Mouse (Mus musculus) bone marrow, adult 2 months (tissue): ENCODE data around the gene Phf3. TPM values are rescaled to one million over a fixed set of nuclear protein-coding genes. Genes with fewer than 3 reads are reported as not detected.

Source experiments
- H3K27ac ChIP-seq: fragments of 200-500 bp; 2 replicates; pipeline ENCODE4 v1.5.1; 2012; ENCODE audit warnings: low read depth, mild to moderate bottlenecking, control low read depth, inconsistent platforms, low read length; ENCODE audit not compliant: control insufficient read depth, poor library complexity, insufficient read depth
- H3K4me1 ChIP-seq: fragments of 200-500 bp; 2 replicates; pipeline ENCODE4 v1.6.1; 2011; ENCODE audit warnings: low read length; ENCODE audit not compliant: control insufficient read depth, insufficient read depth
- H3K4me3 ChIP-seq: fragments of 200-500 bp; replicated peaks from 2 replicates; pipeline ENCODE3; 2011; ENCODE audit warnings: mild to moderate bottlenecking, low read depth, low read length, control low read depth; ENCODE audit not compliant: control insufficient read depth
- CTCF ChIP-seq: fragments of 200-500 bp; IDR thresholded peaks from 2 replicates; pipeline ENCODE4 v1.5.1; 2011; ENCODE audit warnings: low read length, control low read depth; ENCODE audit not compliant: control insufficient read depth, insufficient read depth
- POLR2A ChIP-seq: fragments of 200-500 bp; IDR thresholded peaks from 2 replicates; pipeline ENCODE4 v1.6.1; 2011; ENCODE audit warnings: low read depth, mild to moderate bottlenecking, control low read depth, low read length, borderline replicate concordance; ENCODE audit not compliant: control insufficient read depth
- WGBS: fragments of 180-500 bp; shearing (Covaris S2); methylation state at CpG from one replicate; pipeline ENCODE4 v1.1.7; 2018; 5-methylcytosine and 5-hydroxymethylcytosine counted together
- polyA plus RNA-seq: library from polyadenylated mRNA; stranded (reverse); fragments of >200 nt; gene quantifications from 2 replicates; pipeline ENCODE4 v1.2.4, GENCODE M21; 2011; ENCODE audit warnings: low replicate concordance; ENCODE audit not compliant: missing spikeins, insufficient read depth, insufficient read length

Gene Phf3
- polyA plus RNA-seq, 1 experiment = 31.2 TPM

DNA sequence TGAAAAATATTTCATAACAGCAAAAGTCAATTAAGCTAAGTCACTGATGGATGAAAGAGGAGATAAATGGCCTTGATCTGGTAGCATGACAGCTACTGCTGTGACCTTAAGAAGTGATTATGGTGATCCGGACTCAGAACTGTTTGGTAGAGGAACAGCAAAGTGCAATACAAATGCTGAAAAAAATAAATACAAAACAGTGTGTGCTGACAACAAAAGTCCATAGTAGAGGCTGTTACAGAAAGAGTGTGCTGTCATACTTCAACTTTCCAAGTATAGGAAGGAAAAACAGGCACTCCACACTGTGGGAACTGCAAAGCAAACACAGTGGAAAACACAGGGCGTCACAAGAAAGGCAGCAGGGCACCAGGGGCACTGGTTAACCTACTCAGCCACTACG, 34.1 kb downstream of the Phf3 start:
- 92% methylated on average over 3 of the region's 3 CpGs for WGBS
- no peak overlapping the region for H3K27ac ChIP-seq
- no peaks in the 10 kb centered on the region for H3K4me1 ChIP-seq
- no peak overlapping the region for H3K4me3 ChIP-seq
- no peak for TF ChIP-seq POLR2A
- no peak for TF ChIP-seq CTCF

DNA sequence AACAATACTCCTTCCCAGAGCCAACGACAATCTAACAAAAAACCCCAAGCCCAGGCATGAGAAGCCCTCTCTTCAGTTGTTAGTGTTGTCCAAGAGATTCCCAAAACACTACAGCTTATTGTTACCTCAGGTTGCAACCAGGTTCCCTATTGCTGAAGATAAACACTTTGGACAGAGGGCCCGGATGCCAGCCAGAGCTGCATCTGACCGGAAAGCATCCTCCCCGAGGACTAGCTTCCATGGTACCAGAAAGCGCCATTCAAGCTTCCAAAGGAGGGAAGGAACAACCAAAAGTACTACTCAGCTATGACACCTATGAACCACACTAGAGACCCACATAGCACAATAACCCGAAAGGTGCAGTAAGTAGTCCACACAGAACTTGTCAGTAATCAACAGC, 38.2 kb downstream of the Phf3 start:
- Histone ChIP-seq H3K27ac (no peak overlapping the region), H3K4me1 (no peaks in the 10 kb centered on the region), H3K4me3 (no peak overlapping the region)
- 91% methylated on average over 6 of the region's 6 CpGs for WGBS
- no peak for TF ChIP-seq POLR2A
- no peak for TF ChIP-seq CTCF

DNA sequence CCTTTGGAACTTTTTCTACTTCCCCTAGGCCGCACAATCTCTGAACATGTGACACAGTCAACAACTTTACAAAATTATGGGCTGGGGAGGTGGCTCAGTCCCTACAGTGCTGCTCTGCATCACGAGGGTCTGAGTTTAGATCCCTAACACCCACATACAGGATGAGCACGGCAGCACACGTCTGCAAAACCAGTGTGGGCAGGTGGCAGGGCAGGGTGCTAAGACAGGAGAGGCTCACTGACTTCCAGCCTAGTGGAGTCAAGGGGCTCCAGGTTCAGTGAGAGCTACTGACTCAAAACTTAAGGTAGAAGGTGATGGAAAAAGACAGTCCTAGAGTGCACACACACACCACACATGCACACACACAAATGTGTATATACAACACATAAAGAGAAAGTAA, 40.9 kb downstream of the Phf3 start:
- Histone ChIP-seq H3K27ac (no peak overlapping the region), H3K4me1 (no peaks in the 10 kb centered on the region), H3K4me3 (no peak overlapping the region)
- 78% methylated on average over 4 of the region's 4 CpGs for WGBS
- TF ChIP-seq POLR2A (no peak), CTCF (no peak)

DNA sequence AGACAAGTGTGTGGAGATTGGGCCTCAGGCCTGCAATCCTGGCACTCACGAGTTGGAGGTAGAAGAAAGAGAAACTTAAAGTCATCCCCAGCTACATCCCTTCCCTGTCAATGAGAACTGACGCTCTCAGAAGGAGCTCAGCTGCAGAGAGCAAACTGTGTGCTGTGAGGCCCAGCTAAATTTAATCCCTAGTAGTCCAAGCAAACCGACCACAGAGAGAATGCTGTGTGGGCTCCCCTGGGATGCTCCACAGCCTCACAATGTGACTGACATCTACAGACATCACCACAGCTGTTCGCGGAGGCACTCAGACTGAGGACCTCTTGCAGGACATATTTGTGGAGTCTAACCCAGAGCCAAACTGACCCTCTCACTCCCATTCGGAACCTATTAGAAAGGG, 54.3 kb downstream of the Phf3 start:
- 87% methylated on average over 6 of the region's 6 CpGs for WGBS
- H3K4me1 ChIP-seq = no peaks in the 10 kb centered on the region
- no peak overlapping the region for H3K4me3 ChIP-seq
- TF ChIP-seq POLR2A (no peak), CTCF (no peak)
- H3K27ac ChIP-seq = no peak overlapping the region

DNA sequence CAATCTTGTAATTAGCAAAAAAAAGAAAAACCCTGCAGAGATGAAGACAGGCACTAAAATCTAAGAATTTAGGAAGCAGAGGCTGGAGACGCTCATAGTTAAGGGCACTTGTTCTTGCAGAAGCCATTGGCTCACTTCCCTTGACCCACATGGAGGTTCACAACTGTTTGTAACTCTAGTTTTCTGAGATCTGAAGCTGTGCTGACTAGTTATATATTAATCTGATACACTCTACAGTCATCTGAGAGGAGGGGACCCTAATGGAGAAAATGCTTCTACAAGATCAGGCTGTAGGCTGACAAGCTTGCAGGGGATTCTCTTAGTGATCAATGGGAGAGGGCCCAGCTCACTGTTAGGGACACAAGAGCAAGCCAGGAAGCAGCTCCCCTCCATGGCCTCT, 58.1 kb downstream of the Phf3 start:
- 93% methylated on average over 1 of the region's 1 CpGs for WGBS
- TF ChIP-seq CTCF = no peak
- TF ChIP-seq POLR2A = no peak
- no peak overlapping the region for H3K27ac ChIP-seq
- H3K4me3 ChIP-seq = no peak overlapping the region
- H3K4me1 ChIP-seq = no peaks in the 10 kb centered on the region

DNA sequence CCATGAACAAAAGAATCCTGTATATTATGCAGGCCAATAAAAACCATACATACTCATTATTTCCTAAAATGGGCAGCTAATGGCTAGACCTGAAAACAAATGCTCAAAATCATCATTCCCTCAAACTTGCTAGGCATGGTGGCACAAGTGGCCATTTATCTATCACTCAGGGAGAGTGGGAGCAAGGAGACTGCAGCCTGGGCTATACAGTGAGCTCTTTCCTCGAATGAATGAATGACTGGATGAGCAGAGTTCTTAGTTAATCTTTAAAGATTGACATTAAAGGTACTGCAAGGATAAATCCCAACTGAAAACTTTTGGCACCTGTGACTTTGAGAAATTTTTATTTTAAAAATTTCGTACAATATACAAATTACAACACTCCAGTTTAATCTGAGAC, 58.7 kb downstream of the Phf3 start:
- WGBS = 86% methylated on average over 2 of the region's 2 CpGs
- no peak overlapping the region for H3K27ac ChIP-seq
- no peak for TF ChIP-seq POLR2A
- TF ChIP-seq CTCF = no peak

DNA sequence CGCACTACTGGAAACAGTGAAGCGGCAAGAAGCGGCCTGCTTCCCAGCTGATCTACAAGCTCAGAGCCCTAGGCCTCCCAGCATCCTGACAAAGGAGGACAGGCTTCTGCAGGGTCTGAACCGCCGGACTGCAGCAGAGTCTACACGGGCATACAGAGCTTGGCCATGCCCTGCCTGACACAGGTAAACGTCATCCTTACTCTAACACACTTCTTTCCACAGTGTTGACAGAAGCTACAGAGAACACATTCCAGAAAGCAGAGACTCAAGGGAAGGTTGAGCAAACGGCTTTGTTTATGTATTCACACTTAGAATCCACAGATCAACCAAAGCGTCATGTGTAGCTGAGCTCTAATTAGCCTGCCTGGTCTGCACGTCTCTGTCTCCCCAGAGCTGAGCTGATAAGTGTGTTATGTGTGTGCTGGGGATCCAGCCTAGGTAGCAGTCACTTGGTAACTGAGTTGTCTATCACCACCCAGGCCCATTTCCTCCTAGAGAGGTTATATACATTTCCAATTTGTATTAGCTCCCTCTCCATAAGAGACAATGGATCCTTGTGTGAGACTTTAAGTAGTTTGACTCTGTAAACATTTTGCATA, 65.5 kb downstream of the Phf3 start:
- Histone ChIP-seq H3K4me3 (no peak overlapping the region), H3K27ac (no peak overlapping the region), H3K4me1 (no peaks in the 10 kb centered on the region)
- 90% methylated on average over 10 of the region's 10 CpGs for WGBS
- no peak for TF ChIP-seq CTCF
- TF ChIP-seq POLR2A = no peak

More for the DNA sequence above, 58.7 kb downstream of the Phf3 start:
- H3K4me1 ChIP-seq = no peaks in the 10 kb centered on the region
- H3K4me3 ChIP-seq = no peak overlapping the region

DNA sequence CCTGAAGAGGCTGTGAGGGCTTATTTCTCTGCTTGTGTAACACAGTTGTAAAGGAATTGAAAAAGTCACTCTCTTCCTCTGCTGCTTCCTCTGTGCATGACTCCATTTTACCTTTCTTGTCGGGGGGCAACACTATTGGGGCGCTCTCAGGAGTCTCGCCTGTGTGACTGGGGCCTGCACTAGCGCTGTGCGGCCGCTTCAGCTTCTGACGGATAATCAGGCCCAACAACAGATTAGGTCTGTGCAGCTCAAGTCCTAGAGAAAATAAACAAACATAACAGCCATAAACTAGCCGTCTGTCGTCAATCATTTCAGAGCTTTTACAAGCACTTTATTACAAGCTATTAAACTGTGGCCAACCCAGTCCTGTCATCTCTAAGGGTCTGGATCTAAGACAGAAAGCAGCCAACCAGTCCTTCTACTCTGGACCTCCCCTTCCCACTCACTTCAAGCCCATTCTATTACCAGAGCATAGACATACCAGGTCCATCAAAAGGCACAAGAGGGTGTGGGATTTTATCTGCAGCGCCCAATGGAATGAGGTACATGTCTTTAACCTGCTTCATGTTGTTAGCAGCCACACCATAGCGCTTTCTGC, 67.9 kb downstream of the Phf3 start:
- no peak overlapping the region for H3K27ac ChIP-seq
- WGBS = 96% methylated on average over 11 of the region's 11 CpGs
- no peak for TF ChIP-seq CTCF
- no peak for TF ChIP-seq POLR2A
- no peaks in the 10 kb centered on the region for H3K4me1 ChIP-seq
- no peak overlapping the region for H3K4me3 ChIP-seq

DNA sequence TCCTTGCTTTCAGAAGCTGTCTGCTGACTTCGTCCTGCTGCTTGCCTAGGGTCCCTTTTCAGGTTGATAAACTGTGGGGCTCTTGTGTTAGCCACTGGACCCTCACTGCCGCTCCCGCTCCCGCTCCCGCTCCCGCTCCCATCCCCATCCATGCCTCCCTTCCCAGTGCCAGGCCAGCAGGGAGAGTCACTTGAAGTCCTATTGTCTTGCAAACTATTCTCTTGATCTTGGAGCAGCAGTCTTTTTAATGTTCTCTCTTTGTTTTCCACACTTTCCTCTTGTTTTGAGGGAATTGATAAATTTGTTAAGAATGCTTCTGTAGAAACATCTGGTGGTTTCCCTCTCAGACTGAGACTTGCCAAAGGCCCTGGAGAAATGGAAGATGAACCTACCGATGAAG, 68.8 kb downstream of the Phf3 start:
- WGBS = 96% methylated on average over 7 of the region's 7 CpGs
- TF ChIP-seq CTCF (no peak), POLR2A (no peak)
- Histone ChIP-seq H3K4me3 (no peak overlapping the region), H3K4me1 (no peaks in the 10 kb centered on the region), H3K27ac (no peak overlapping the region)
